ENCODE assay signal across 8 mouse cellular contexts in the genomic region with DNA sequence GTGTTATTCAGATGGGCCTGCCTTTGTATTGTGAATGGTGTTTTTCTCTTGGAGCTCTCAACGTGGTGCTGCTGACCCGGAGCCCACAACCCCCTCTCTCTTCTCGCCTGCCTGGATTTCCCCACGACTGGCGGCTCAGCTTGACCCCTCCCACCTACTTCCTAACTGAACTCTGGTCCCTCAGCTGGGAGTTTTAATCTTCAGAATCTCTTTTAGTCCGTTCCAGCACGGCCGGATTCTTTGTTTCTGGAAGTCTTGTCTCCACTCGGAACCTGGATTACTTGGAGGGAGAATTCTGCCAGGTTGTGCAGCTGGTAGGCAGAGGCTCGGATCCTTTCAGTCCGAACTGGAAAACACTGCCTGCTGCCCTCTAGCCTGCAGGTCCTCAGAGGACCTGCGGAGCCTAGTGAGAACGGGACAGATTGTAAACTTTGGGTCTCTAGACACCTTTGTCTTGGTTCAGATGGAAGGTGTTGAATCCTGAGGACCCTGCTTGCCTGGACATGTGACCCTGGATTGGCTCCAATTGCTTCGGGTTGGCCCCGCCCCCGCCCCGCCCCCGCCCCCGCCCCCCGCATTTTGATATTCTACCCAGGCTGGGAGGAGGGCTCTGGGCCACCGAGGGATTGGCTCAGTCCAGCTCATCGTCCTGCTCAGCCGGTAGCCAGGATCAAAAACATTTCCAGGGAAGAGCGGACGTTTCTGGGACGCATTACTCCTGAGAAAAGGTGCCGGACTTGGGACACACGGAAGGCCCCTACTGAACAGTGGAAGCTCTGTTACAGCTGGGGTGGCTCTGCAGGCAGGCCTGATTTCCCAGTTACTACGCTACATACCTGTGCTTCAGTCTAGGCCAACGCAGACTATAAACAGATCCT. TPM values are rescaled to one million over a fixed set of nuclear protein-coding genes. Genes with fewer than 3 reads are reported as not detected.
A peak's percentile ranks its signal among the peaks of the same experiment; 100 is the strongest.
DNase-seq lines count a peak whose midpoint lies in the region; ATAC-seq and TF ChIP-seq lines count a peak whose summit lies in the region.

A gene (plus strand): TSS at position 200 of the 878 bp plus-strand sequence.

- H3K27ac ChIP-seq in embryonic facial prominence, embryonic 13.5 days: peak within 1 kb of the TSS; percentile 89
- H3K27ac ChIP-seq in heart, embryonic 14.5 days (replicated peaks in 1 of 2; ENCODE audit: control insufficient read depth in 1 of 2, insufficient read depth in 1 of 2, low read depth in 2 of 2, low read length in 2 of 2): peak within 1 kb of the TSS; percentile 83 to 89
- H3K27ac ChIP-seq in kidney, postnatal 0 days: peak within 1 kb of the TSS; percentile 80

- no peaks in the 10 kb centered on the region for H3K27me3 ChIP-seq in embryonic facial prominence, embryonic 13.5 days
- no peaks in the 10 kb centered on the region for H3K27me3 ChIP-seq in heart, embryonic 14.5 days (ENCODE audit: control insufficient read depth, insufficient read depth, low read length)
- no peaks in the 10 kb centered on the region for H3K27me3 ChIP-seq in kidney, postnatal 0 days (ENCODE audit: insufficient read depth, low read length)

- no peak for TF ChIP-seq CTCF in kidney, postnatal 0 days (IDR thresholded peaks at IDR 0.05; ENCODE audit: low read depth)

- peak within 1 kb of the TSS; percentile 74 for H3K4me2 ChIP-seq in embryonic facial prominence, embryonic 13.5 days
- H3K4me2 ChIP-seq in heart, embryonic 14.5 days (ENCODE audit: low read length): peak within 1 kb of the TSS; percentile 70
- peak within 1 kb of the TSS; percentile 77 for H3K4me2 ChIP-seq in kidney, postnatal 0 days (ENCODE audit: low read length)

- under 1% methylated on average over 30 of the region's 30 CpGs for WGBS in embryonic facial prominence, embryonic 13.5 days
- WGBS in heart, embryonic 14.5 days: 1% methylated on average over 30 of the region's 30 CpGs
- under 1% methylated on average over 30 of the region's 30 CpGs for WGBS in kidney, postnatal 0 days

- H3K36me3 ChIP-seq in embryonic facial prominence, embryonic 13.5 days: peaks cover 14% of the 10 kb centered on the region
- H3K36me3 ChIP-seq in heart, embryonic 14.5 days (ENCODE audit: control insufficient read depth, insufficient read depth, low read length): peaks cover 5% of the 10 kb centered on the region; the same call in 1 of the 2 replicates
- H3K36me3 ChIP-seq in kidney, postnatal 0 days (ENCODE audit: insufficient read depth, low read length): 0 out of 2 replicates have a peak, but pooled peaks cover 5% of the 10 kb centered on the region

- H3K4me3 ChIP-seq in embryonic facial prominence, embryonic 13.5 days: peak within 1 kb of the TSS; percentile 56
- peak within 1 kb of the TSS; percentile 41 to 67 for H3K4me3 ChIP-seq in heart, embryonic 14.5 days (ENCODE audit: control insufficient read depth in 1 of 2, insufficient read depth in 1 of 2, low read depth in 1 of 2, low read length in 2 of 2)
- peak within 1 kb of the TSS; percentile 42 for H3K4me3 ChIP-seq in kidney, postnatal 0 days (replicated peaks; ENCODE audit: low read depth, low read length)

- DNase-seq in 3T3-L1 (ENCODE audit: low read depth, low spot score) (peak; percentile 64), MEL-GATA-1-ER (ENCODE audit: extremely low read depth, low read depth) (peak; percentile 17)
- DNase-seq in kidney, postnatal 0 days (ENCODE audit: low spot score): peak; percentile 78
- DNase-seq in lung, postnatal 4 days: peak; percentile 34 to 56
- DNase-seq in skeletal muscle tissue, adult 2 months (ENCODE audit: low read depth, low spot score): peak; percentile 31

- ATAC-seq in embryonic facial prominence, embryonic 13.5 days (ENCODE audit: insufficient number of reproducible peaks, insufficient read depth, low FRiP score, low TSS enrichment, low read depth): peak; percentile 85
- ATAC-seq in heart, embryonic 14.5 days (ENCODE audit: insufficient number of reproducible peaks, insufficient read depth, low FRiP score, low read depth): peak; percentile 87
- ATAC-seq in kidney, postnatal 0 days (replicated peaks; ENCODE audit: low FRiP score, low read depth): peak; percentile 90
- no peak for ATAC-seq in erythroid progenitor cell, adult 5-6 weeks (replicated peaks; ENCODE audit: low FRiP score, poor library complexity, severe bottlenecking)

- H3K4me1 ChIP-seq in embryonic facial prominence, embryonic 13.5 days: peaks cover 17% of the 10 kb centered on the region
- H3K4me1 ChIP-seq in heart, embryonic 14.5 days (ENCODE audit: control insufficient read depth in 2 of 2, insufficient read depth in 2 of 2, low read length in 2 of 2): peaks cover 13 to 31% of the 10 kb centered on the region in 2 experiments
- H3K4me1 ChIP-seq in kidney, postnatal 0 days (replicated peaks; ENCODE audit: insufficient read depth, low read length): peaks cover 8% of the 10 kb centered on the region; the same call in 1 of the 2 replicates

- peak within 1 kb of the TSS; percentile 71 for H3K9ac ChIP-seq in embryonic facial prominence, embryonic 13.5 days
- peak within 1 kb of the TSS; percentile 76 for H3K9ac ChIP-seq in heart, embryonic 14.5 days (ENCODE audit: low read length)
- peak within 1 kb of the TSS; percentile 63 for H3K9ac ChIP-seq in kidney, postnatal 0 days (ENCODE audit: low read depth, low read length)

- no peaks in the 10 kb centered on the region for H3K9me3 ChIP-seq in embryonic facial prominence, embryonic 13.5 days
- H3K9me3 ChIP-seq in heart, embryonic 14.5 days (ENCODE audit: control insufficient read depth, low read length): no peaks in the 10 kb centered on the region
- no peaks in the 10 kb centered on the region for H3K9me3 ChIP-seq in kidney, postnatal 0 days (replicated peaks; ENCODE audit: low read length)

RNA-seq across cellular contexts. Expression of the gene that starts here (rescaled TPM):
- polyA plus RNA-seq in embryonic facial prominence, embryonic 13.5 days (2015; fragmentation: Nextera tagmentation; extraction: Ambion mirVana): 18.4 and 20.3 TPM in 2 replicates
- 8.3 and 8.6 TPM in 2 replicates for polyA plus RNA-seq in heart, embryonic 14.5 days (2014; fragmentation: Nextera tagmentation; extraction: Ambion mirVana)
- polyA plus RNA-seq in kidney, postnatal 0 days (2015; fragmentation: Nextera tagmentation; extraction: Ambion mirVana): 6.6 and 6.8 TPM in 2 replicates
- total RNA-seq in erythroid progenitor cell, adult 5-6 weeks (2015; ENCODE audit: low replicate concordance): not detected in 2 replicates
- total RNA-seq in erythroid progenitor cell, adult 5-6 weeks (2017; ENCODE audit: low replicate concordance): not detected in 2 replicates

Comparison
In these comparisons a context has a peak if more than half of its experiments do, and no peak if none do; other contexts are left out.
1. DNase-seq: peak in every context shown above with its lines; median percentile 78 in kidney, postnatal 0 days; 64 in 3T3-L1; 45 in lung, postnatal 4 days; 31 in skeletal muscle tissue, adult 2 months; 17 in MEL-GATA-1-ER.